ENCODE assay signal across 11 mouse cellular contexts in the genomic region with DNA sequence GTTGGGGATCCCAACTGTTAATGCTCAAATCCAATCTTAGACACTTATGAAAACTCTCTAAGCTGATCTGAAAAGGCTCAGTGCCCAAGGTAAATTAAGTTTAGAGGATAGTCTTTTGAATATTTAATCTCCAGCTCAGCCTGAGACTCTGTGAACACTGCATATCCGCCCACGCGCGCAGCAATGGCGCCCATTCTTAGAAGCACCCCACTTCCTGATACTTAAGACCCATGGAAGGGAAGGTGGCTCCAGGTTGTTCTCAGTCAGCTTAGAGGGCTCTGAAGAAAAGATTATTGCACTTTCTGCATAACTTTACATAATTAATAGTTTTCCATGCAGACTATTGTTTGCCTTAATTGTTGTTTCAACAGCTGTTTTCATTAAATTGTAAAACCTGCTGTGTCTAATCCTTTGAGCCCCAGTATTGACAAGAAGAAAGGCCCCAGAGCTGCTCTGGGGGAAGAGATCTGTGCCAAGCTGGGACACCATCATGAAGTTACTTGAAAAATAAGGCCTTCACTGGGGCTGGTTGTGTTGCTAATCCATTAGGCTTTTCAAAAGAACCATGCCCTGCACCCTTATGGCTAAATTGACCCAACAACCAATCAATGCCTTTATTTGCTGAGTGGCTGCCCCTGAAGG.
A peak's percentile ranks its signal among the peaks of the same experiment; 100 is the strongest.
DNase-seq lines count a peak whose midpoint lies in the region; ATAC-seq and TF ChIP-seq lines count a peak whose summit lies in the region.
"Had no signal": no experiment of that assay in that cellular context is flagged by ENCODE, and none has a peak within 500 bp of the region (broad histone marks: within the 10 kb centered on the region; RNA-seq: fewer than 3 reads in every experiment).

No protein-coding gene starts in this region.

- DNase-seq in embryonic facial prominence, embryonic 10.5 days (ENCODE audit: low spot score): no peak
- DNase-seq in CD4-positive helper T cell, adult 2 months (ENCODE audit: low read depth, low spot score): peak; percentile 6
- peak; percentile 87 for DNase-seq in midbrain, embryonic 11.5 days (ENCODE audit: low spot score, missing footprints)
- no peak for DNase-seq in right cerebral cortex, adult 18-20 months
- no peak for DNase-seq in right cerebral cortex, postnatal 14 days
- no peak for DNase-seq in liver, postnatal 0 days
- DNase-seq: adrenal gland, postnatal 25 days; thymus, postnatal 25 days had no signal

- 81% methylated on average over 5 of the region's 5 CpGs for WGBS in embryonic facial prominence, embryonic 12.5 days
- 89% methylated on average over 5 of the region's 5 CpGs for WGBS in embryonic facial prominence, embryonic 10.5 days
- 18% methylated on average over 5 of the region's 5 CpGs for WGBS in forebrain, embryonic 16.5 days
- WGBS in midbrain, embryonic 11.5 days: 29% methylated on average over 5 of the region's 5 CpGs
- 92% methylated on average over 5 of the region's 5 CpGs for WGBS in liver, postnatal 0 days (ENCODE audit: insufficient replicate concordance)

- no peak overlapping the region for H3K4me3 ChIP-seq in embryonic facial prominence, embryonic 12.5 days
- H3K4me3 ChIP-seq in embryonic facial prominence, embryonic 10.5 days: no peak overlapping the region
- H3K4me3 ChIP-seq in forebrain, embryonic 16.5 days (replicated peaks; ENCODE audit: low read length): no peak overlapping the region
- no peak overlapping the region for H3K4me3 ChIP-seq in midbrain, embryonic 11.5 days (ENCODE audit: low read depth, low read length)
- H3K4me3 ChIP-seq in liver, postnatal 0 days (ENCODE audit: low read depth, low read length): no peak overlapping the region

- TF ChIP-seq CTCF in liver, postnatal 0 days (IDR thresholded peaks at IDR 0.05; ENCODE audit: low read depth): no peak

- no peak overlapping the region for H3K9ac ChIP-seq in embryonic facial prominence, embryonic 12.5 days
- no peak overlapping the region for H3K9ac ChIP-seq in forebrain, embryonic 16.5 days (replicated peaks; ENCODE audit: low read depth, low read length)
- H3K9ac ChIP-seq in midbrain, embryonic 11.5 days (ENCODE audit: low read length): no peak overlapping the region
- no peak overlapping the region for H3K9ac ChIP-seq in liver, postnatal 0 days (replicated peaks)
- H3K9ac ChIP-seq: liver, embryonic 14.5 days had no signal

- H3K4me1 ChIP-seq in embryonic facial prominence, embryonic 12.5 days: peaks cover 11% of the 10 kb centered on the region
- peaks cover 7% of the 10 kb centered on the region for H3K4me1 ChIP-seq in embryonic facial prominence, embryonic 10.5 days
- peaks cover 37% of the 10 kb centered on the region for H3K4me1 ChIP-seq in forebrain, embryonic 16.5 days (replicated peaks; ENCODE audit: control insufficient read depth, insufficient read depth, low read length)
- H3K4me1 ChIP-seq in midbrain, embryonic 11.5 days (ENCODE audit: control insufficient read depth, insufficient read depth, low read length): peaks cover 38% of the 10 kb centered on the region
- H3K4me1 ChIP-seq in liver, postnatal 0 days (ENCODE audit: insufficient read depth): no peaks in the 10 kb centered on the region

- H3K27me3 ChIP-seq in embryonic facial prominence, embryonic 12.5 days: no peaks in the 10 kb centered on the region
- no peaks in the 10 kb centered on the region for H3K27me3 ChIP-seq in embryonic facial prominence, embryonic 10.5 days (replicated peaks; ENCODE audit: low read depth, poor library complexity, severe bottlenecking)
- peaks cover 8% of the 10 kb centered on the region for H3K27me3 ChIP-seq in forebrain, embryonic 16.5 days (replicated peaks; ENCODE audit: control insufficient read depth, insufficient read depth, low read length)
- H3K27me3 ChIP-seq in midbrain, embryonic 11.5 days (ENCODE audit: control insufficient read depth, insufficient read depth, low read length): no peaks in the 10 kb centered on the region
- H3K27me3 ChIP-seq in liver, postnatal 0 days (ENCODE audit: insufficient read depth, low read length): no peaks in the 10 kb centered on the region

- H3K27ac ChIP-seq in embryonic facial prominence, embryonic 12.5 days: no peak overlapping the region
- no peak overlapping the region for H3K27ac ChIP-seq in embryonic facial prominence, embryonic 10.5 days (replicated peaks)
- 0 out of 2 replicates have a peak overlapping the region, but pooled peaks have one; percentile 41 for H3K27ac ChIP-seq in forebrain, embryonic 16.5 days (ENCODE audit: low read length)
- no peak overlapping the region; the same call in none of the 2 replicates for H3K27ac ChIP-seq in midbrain, embryonic 11.5 days (ENCODE audit: low read depth, low read length)
- no peak overlapping the region for H3K27ac ChIP-seq in liver, postnatal 0 days (ENCODE audit: low read depth)
- H3K27ac ChIP-seq: liver, embryonic 14.5 days had no signal

- H3K36me3 ChIP-seq in embryonic facial prominence, embryonic 12.5 days: no peaks in the 10 kb centered on the region
- H3K36me3 ChIP-seq in embryonic facial prominence, embryonic 10.5 days (replicated peaks): no peaks in the 10 kb centered on the region
- no peaks in the 10 kb centered on the region for H3K36me3 ChIP-seq in forebrain, embryonic 16.5 days (ENCODE audit: control insufficient read depth, insufficient read depth)
- no peaks in the 10 kb centered on the region for H3K36me3 ChIP-seq in midbrain, embryonic 11.5 days (ENCODE audit: control insufficient read depth, insufficient read depth, low read length)
- H3K36me3 ChIP-seq in liver, postnatal 0 days (replicated peaks; ENCODE audit: insufficient read depth, low read length): no peaks in the 10 kb centered on the region

- 0 out of 2 replicates have a peak, but pooled peaks have one; percentile 9 for ATAC-seq in embryonic facial prominence, embryonic 12.5 days (ENCODE audit: insufficient number of reproducible peaks, insufficient read depth, low FRiP score, low TSS enrichment)
- peak; percentile 34 for ATAC-seq in forebrain, embryonic 16.5 days
- ATAC-seq in midbrain, embryonic 11.5 days (ENCODE audit: low FRiP score): peak; percentile 56
- no peak for ATAC-seq in liver, postnatal 0 days

- H3K9me3 ChIP-seq in embryonic facial prominence, embryonic 12.5 days: no peaks in the 10 kb centered on the region
- no peaks in the 10 kb centered on the region for H3K9me3 ChIP-seq in embryonic facial prominence, embryonic 10.5 days
- no peaks in the 10 kb centered on the region for H3K9me3 ChIP-seq in forebrain, embryonic 16.5 days (ENCODE audit: control insufficient read depth, low read length)
- no peaks in the 10 kb centered on the region for H3K9me3 ChIP-seq in midbrain, embryonic 11.5 days (ENCODE audit: control insufficient read depth, low read length)
- H3K9me3 ChIP-seq in liver, postnatal 0 days (ENCODE audit: low read length): no peaks in the 10 kb centered on the region

- TF ChIP-seq EP300 in liver, postnatal 0 days (IDR thresholded peaks at IDR 0.05; ENCODE audit: low read depth): no peak

- no peak overlapping the region for H3K4me2 ChIP-seq in embryonic facial prominence, embryonic 12.5 days (replicated peaks)
- H3K4me2 ChIP-seq in forebrain, embryonic 16.5 days (ENCODE audit: low read length): 0 out of 2 replicates have a peak overlapping the region, but pooled peaks have one; percentile 0
- peak overlapping the region; percentile 24; the same call in 1 of the 2 replicates for H3K4me2 ChIP-seq in midbrain, embryonic 11.5 days
- H3K4me2 ChIP-seq in liver, postnatal 0 days (ENCODE audit: low read depth, low read length): no peak overlapping the region

Comparison
In these comparisons a context has a peak if more than half of its experiments do, and no peak if none do; other contexts are left out.
1. H3K4me2 ChIP-seq: peak in forebrain, embryonic 16.5 days (single experiment) and midbrain, embryonic 11.5 days (single experiment); none in embryonic facial prominence, embryonic 12.5 days (single experiment) and liver, postnatal 0 days (single experiment).
2. DNase-seq: peak in CD4-positive helper T cell, adult 2 months (single experiment) and midbrain, embryonic 11.5 days (single experiment); none in embryonic facial prominence, embryonic 10.5 days (single experiment), right cerebral cortex, adult 18-20 months (single experiment), right cerebral cortex, postnatal 14 days (single experiment) and liver, postnatal 0 days (single experiment).